Mouse (Mus musculus) left cerebral cortex, postnatal 4 days (tissue): Measurements from ENCODE around the gene Patz1. TPM values are rescaled to one million over a fixed set of nuclear protein-coding genes. Genes with fewer than 3 reads are reported as not detected.

Experiments used
- DNase-seq: peaks from one replicate; pipeline ENCODE4 v3.0.0-alpha.2; 2022
- intact Hi-C: fragments of 180-260 bp; cut with DNase I; formaldehyde crosslinking; loops from one replicate; pipeline ENCODE4 v1.15.1; 2025
- total RNA-seq, 2 experiments: library from RNA; stranded (reverse); gene quantifications; 2 replicates each; pipeline ENCODE4 v1.2.3; 2021

The Patz1 gene
- total RNA-seq, 2 experiments from 2014 or later, result 62.5 to 62.9 TPM

DNA sequence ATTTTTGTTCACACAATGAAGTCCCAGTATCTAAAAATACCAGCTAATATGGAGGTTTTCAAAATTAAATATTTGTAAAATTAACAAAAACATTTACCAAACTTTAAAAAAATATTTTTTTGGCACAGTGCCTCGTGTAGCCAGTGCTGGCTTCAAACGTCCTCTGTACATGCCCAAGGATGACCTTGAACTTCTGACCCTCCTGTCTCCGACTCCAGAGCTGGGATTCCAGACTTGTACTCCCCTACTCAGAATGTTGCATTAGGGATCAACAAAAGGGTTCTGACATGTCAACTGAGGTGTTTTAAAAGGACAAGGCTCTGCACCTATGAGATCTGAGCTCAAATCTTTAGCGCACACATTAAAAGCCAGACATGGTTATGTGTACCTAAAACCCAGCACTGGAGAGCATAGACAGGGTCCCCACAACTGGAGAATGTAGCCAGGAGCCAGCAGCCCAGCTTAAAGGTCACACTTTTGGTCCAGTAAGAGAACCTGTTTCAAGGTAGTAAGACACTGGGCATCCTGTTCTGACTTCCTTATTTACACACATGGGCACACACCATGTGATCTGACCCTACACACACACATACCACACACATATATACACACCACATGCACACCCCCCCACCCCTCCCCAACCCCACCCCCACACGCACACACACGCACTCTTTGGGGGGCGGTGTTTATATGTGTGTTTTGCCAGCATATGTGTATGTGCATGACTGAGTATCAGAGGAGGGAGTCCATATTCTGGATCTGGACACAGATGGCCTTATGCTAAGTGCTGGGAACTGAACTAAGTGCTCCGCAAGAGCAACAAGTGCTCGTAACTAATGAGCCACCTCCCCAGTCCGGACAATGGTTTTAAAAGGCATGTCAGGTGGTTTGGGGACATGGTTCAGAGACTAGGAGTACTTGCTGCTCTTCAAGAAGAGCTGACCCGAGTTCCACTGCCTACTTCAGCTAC lies 40.4 kb downstream of the Patz1 start:
- intact Hi-C loops, result no loop called here
- no peak for DNase-seq

DNA sequence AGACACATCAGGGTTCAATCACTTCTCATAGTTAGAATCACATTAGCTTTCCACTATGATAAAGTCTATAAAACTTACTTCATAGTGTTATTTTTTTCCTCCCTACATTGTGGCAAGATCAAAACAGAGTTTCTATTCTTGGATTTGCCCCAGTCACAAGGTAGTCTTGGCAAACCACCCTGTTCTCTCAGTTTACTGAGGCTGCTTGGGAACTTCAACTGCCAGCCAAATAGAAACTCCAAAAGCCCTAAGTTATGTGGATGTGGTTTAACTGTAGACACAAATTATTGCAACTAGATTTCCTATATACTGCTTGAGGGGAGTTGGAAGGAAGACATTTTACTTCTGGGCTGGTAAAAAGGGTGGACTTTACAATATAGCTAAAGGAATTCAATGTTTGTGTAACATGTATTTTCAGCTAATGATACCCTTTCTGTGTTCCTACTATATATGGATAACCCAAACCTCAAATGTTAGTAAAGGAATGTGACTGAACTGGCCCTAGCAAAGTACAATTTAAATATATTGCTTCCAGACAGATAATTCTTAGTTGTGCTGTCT lies 41.3 kb downstream of the Patz1 start, which contains the start of gene Pik3ip1:
TSS of gene Pik3ip1 (plus strand) at position 511 of the 561 bp plus-strand sequence.
- intact Hi-C loops, result no loop called here
- DNase-seq, result no peak

DNA sequence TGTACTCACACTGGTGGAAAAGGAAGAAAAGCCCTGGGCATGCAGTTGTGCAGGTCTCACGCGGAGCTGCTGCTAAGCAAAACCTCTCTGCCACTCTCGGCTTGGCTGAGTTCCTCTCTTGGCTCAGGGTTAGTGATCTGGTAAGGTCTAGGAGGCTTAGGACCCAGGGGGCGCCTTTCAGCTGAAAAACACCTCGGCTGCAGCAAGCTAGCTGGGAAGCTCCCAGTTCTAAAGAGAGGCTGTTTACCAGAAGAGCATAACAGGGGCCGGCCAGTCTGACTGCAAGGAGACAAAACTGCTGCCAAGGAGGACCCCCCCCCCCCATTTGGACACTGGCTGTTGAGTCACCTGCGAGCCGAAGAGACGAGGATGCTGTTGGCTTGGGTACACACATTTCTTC lies 41.9 kb downstream of the Patz1 start:
- peak; percentile 91 for DNase-seq
- intact Hi-C loops, result no loop called here

DNA sequence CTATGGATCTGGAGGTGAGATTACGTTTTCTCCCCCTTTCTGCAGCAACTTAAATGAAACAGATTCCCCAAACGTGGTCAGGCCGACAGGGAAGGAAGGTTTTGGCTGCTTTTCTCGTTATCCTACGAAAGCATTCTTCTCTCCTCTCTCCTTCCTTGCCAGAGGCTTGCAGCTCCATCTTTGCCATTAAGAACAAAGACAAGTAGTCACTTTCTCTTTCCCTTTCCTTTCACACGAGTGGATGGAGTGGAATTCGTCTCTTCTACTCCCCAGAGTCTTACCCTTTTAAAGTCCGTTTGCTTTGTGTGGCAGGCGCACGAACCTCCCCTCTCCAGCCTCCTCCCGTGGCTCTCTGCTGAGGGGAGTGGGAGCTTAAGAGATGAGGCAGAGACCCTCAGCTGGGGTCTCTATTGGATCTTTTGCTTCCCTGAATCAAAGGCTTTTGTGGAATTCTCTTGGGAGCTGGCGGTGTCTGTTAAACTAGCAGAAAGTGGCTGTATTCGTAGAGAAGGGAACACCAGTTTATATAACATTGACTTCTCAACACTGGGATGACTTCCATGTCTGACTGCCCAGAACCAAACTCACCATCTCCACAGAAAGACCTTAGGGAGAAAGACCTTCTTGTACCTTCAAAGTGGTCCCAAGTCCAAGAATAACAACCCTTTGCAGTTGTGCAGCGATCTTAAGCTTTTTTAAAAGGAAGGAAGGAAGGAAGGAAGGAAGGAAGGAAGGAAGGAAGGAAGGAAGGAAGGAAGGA lies 42.5 kb downstream of the Patz1 start:
- intact Hi-C loops, result no loop called here

DNA sequence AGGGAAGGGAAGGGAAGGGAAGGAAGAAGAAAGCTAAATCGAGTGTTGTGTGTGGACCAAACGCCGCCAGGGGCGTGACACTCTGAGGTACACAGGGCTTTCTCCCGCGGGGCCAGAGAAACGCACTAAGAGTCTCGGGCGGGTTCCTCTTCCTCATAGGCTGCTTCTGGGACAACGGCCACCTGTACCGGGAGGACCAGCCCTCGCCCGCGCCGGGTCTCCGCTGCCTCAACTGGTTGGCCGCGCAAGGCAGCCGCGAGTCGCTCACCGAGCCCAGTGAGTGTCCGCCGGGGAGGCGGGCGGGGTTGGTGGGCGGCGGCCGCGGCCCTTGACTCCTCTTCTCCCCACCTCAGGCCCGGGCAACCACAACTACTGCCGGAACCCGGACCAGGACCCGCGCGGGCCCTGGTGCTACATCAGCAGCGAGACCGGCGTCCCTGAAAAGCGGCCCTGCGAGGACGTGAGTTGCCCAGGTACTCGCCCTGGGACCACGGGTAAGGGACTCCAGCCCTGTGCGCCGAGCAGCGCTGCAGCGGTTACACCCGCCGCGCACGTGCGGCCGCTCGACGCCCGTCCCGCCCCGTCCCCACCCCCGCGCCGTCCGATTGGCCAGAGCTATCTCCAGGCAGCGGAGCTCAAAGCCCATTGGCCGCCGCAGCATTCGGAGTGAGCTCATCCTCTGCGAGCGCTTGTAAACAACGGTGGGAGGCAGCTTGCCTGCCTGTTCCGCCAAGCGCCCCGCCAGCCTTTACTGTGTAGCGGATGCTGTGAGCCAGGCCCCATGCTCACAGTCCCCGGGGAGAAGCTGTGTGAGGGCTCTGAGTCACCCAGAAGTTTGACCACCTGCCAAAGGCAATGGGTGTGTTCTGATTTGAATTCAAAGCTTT lies 43.3 kb downstream of the Patz1 start:
- DNase-seq, result peak; percentile 94
- intact Hi-C loops, result no loop called here

More for the DNA sequence above, 42.5 kb downstream of the Patz1 start:
- no peak for DNase-seq

DNA sequence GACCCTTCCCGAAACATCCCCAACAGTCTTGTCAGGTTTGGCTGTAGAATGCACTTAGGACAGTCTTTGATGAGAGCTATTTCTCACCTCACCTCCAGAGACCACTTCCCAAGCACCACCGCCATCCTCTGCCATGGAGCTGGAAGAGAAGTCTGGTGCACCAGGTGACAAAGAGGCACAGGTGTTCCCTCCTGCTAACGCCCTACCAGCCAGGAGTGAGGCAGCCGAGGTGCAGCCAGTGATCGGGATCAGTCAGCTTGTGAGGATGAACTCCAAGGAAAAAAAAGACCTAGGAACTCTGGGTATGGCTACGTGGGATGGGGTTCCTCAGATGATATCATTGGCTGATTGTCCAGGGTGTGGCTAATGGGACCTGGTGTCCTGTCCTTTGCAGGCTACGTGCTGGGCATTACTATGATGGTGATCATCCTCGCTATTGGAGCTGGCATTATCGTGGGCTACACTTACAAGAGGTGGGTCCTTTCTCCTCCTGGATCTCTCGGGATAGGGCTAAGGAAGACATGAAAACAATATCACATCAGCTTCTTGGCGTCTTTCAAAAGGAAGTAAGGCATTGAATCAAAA lies 44.5 kb downstream of the Patz1 start:
- no peak for DNase-seq

DNA sequence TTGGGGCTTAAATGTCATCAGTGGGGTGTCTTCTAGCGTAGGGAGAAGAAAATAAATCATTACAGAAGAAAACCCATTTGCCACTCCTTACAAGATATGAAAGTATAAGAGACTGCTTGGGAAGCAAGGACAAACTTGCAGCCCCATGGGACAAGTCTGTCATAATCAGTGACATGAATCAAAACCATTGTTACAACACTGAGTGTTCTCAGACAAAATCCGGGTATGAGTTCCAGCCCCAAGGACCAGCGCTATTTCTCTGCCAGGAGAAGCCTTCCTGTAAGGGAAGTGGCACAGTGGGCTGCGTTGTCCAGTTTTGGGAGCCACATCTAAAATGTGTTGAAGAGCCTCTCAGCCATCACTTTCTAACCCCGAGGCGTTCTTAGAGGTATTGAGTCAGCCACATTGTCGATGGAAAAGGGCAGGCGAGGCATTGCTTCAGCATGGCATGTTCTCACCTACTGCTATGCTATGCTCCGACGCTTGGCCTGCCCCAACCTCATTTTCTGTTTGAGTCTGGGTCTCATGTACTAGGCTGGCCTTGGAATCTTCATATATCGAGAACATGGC lies 45.6 kb downstream of the Patz1 start:
- intact Hi-C loops, result no loop called here
- DNase-seq, result no peak

More for the DNA sequence above, 44.5 kb downstream of the Patz1 start:
- intact Hi-C loops, result no loop called here

DNA sequence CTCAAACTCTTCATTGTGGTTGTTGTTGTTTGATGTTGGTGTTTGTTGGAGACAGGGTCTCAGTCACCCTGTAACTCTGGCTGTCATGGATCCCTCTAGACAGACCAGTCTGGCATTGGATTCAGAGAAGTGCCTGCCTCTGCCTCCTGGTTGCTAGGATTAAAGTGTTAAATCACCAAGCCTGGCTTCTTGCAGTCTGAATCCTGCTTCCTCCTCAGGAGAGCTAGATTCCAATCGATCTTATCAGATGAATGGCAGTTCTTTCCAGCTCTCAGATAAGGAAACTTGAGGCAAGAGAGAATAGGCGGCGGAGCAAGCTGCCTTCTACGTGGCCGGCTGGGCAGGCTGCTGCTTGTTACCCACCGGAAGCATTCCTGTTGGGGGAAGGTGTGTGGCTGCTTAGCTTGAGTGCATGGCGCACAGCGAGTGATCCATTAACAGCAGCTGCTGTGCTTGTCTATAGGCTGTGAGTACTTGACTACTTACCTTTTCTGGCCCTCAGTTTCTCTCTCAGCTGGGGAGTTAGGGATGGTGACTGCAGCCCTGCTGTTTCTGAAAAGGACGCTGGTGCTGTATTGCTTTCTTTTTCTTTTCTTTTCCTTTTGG lies 46.1 kb downstream of the Patz1 start:
- intact Hi-C loops, result no loop called here
- no peak for DNase-seq

DNA sequence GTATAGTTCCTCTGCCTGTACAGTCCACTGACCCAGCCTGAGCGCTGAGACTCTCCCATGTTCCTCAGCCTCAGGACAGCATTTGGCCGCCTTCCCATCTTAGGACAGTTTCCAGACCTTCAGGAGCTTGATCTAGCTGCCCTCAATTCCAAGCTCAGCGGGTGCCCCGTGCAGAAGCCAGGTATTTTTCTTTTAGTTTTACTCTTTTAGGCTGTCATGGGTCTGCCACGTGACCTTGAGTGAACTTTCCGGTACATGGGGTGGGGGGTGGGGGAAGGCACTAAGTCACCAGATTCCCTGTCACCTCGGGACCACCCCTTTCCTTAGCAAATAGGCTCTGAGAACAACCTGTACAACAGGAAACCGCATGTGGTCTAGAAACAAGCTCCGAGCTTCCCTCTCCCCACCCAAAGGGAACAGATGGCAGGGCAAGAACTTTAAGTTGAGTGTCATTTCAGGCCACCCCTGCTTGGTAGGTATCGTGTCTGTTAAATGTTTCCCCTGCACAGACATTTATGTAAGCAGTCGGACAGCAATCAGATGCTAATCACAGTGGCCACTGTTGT lies 47.1 kb downstream of the Patz1 start:
- DNase-seq, result peak; percentile 65
- intact Hi-C loops, result no loop called here

DNA sequence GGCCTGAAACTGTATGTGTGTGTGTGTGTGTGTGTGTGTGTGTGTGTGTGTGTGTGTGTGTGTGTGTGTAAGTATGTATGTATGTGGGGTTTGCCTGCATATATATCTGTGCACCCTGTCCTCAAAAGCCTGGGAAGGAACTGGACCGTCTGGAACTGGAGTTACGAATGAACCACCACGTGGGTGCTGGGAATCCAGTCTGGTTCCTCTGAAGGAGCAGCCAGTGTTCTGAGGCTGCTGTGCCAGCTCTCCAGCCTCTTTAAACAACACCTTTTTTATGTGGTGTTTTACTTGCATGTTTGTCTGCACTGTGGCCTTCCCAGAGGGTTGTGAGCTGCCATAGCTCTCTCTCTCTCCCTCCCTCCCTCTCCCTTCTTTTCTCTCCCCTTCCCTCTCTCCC lies 47.9 kb downstream of the Patz1 start:
- intact Hi-C loops, result no loop called here
- DNase-seq, result no peak

DNA sequence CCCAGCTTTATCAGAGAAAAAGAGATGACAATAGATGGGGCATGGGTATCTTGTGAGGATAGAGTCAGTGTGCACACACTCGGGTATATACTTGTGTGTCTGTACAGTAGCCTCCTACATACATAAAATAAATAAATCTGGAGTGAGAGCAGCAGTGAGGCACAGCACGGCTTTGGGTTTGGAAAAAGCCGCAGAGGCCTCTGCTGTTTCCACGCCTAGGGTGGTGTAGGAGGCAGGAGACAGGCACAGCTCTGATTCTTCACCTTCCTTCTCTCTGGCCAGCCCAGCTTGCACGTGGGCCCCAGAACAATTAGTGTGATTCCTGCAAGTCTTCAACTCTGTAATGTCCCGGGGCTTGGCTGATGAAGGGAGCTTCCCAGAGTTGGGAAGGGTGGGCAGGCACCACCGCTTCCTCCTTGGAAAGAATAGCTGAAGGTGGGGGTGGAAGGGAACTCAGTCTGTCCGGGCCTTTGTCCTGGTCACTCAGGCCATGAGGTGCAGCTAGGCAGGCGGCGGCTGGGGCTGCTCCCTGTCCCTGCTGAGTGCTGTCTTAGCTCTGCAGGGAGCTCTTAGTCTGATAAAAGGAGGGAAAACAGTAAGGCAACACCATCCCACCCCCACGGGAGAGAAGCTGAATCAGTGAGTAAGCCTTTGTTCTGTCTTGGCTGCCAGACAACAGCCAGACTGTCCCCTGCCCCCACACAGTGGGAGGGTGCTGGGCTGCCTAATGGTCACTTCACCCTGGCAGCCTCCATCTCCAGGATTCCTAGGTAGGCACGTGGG lies 48.7 kb downstream of the Patz1 start:
- DNase-seq, result peak; percentile 80

DNA sequence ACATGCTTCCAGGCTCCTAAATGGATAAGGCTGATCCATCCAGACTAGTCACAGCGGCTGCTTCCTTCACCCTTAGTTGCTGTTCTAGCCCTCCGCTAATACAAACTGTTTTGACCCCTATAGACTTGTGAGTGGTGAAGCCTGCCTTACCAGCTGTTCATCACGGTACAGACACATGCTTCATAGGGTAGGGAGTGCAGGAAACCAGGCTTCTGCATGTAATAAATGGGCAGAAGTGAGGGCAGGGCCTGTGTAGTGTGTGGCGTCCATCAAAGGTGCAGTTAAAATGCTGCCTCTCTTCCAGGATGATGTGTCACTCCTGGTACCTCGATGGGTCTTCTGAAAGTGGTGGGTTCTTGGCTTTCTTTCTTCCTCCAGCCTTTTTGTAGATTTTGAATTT lies 49.3 kb downstream of the Patz1 start:
- intact Hi-C loops, result no loop called here
- DNase-seq, result no peak

More for the DNA sequence above, 48.7 kb downstream of the Patz1 start:
- intact Hi-C loops, result no loop called here

DNA sequence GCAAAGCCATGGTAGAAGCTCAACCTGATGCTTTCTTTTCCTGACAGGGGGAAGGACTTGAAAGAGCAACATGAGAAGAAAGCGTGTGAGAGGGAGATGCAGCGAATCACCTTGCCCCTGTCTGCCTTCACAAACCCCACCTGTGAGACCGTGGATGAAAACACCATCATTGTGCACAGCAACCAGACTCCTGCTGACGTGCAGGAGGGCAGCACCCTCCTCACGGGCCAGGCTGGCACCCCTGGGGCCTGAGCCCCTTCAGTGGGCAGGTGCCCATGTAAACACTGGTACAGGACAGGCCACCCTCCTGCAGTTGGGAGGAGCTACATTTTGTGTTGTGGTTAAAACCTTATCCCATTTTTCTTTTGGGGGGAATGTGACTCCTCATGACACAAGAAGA lies 52.8 kb downstream of the Patz1 start:
- intact Hi-C loops, result no loop called here
- no peak for DNase-seq

DNA sequence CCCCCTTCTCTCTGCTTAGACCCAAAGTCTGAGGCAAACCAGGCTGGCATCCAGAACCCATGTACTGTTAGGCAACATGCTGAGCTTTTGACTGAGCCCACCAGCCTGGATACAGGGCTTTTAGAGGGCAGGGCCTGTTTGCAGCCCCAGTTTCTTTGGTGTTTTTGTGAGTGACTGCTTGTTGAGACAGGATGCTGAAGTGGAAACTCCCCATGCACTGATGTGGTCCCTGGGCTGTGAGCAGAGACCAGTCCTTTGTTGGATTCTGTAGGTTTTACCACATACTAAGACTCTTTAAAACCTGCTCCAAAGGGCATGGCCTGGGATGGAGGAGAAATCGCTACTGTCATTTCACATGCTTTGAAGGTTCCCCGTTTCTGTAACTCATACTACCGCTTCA lies 56.2 kb downstream of the Patz1 start:
- DNase-seq, result no peak
- intact Hi-C loops, result no loop called here

DNA sequence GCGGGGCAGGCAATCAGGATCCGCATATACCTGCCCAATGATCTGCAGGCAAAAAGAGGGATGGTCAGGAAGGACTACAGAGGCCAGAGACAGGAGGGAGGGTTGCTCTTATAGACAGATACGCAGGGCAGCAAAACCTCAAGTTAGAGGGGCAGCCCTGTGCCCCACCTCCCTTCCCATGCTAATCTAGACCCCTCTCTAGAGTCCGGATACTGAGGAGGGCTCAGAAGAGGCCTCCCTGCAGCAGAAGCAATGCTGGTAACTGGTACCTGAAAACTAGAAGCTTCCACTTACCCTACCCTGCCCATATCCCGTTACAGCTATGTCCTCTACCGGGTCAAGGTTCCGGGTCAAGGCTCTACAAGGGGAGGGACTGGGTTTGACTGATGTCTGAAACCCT lies 57.7 kb downstream of the Patz1 start:
- intact Hi-C loops, result no loop called here
- DNase-seq, result no peak

DNA sequence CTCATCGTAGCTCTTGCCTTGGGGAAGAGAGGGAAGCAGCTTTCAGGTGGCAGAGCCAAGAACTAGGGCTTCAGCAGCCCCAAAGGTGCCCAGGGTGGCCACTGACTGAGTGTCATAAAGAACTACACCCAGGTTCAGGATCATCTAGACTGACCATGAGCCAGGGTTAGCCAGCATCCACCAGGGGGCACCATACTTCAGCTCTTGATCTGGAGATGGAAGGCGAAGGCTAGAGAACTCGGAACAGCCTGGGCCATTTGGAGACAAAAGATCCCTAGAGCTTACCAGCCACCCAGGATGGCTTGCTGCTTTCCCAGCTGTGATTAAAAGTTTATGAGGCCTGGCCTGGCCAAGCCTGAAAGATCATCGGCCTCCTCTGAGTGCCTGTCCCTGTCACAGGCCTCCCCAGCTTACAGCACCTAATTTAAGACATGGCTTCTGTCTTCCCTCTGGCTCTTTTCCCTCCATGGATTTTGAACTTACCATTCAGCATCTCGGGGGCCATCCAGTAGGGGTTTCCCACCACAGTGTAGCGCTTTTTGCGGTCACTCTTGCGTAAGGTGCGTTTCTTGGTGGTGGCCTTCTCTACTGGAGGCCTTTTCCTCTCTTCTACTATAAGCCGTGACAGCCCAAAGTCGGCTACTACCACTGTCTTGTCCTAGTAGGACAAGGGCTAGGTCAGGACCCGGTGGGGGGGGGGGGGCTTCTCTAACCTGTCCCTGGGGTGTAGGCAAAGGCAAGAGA lies 58.6 kb downstream of the Patz1 start:
- intact Hi-C loops, result no loop called here
- DNase-seq, result peak; percentile 90

DNA sequence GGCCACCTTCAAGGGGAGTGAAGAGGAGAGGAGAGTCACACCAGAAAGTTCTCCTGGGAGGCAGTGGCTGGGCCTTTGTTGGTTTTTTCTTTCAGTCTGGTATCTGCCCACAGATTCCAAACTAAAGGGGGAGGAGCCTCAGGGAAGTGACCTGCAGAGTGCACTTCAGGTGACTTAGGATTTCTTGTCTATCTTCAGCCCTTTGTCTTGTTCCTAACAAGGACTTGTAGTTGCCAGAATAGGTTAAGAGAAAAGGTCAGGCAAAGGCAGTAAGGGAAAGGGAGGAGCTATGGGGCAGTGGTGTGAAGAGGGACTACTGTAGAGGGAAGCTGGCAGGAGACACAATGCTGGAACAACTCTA lies 59.1 kb downstream of the Patz1 start:
- DNase-seq, result no peak

More for the DNA sequence above, 59.1 kb downstream of the Patz1 start:
- intact Hi-C loops, result no loop called here
